Mouse (Mus musculus): Measurements from ENCODE around the gene Slc31a2. TPM values are rescaled to one million over a fixed set of nuclear protein-coding genes. Genes with fewer than 3 reads are reported as not detected.

The Slc31a2 gene
- not detected in 2 replicates for polyA plus RNA-seq (2012; ENCODE audit: insufficient read depth, insufficient read length, low replicate concordance, missing spikeins)

DNA sequence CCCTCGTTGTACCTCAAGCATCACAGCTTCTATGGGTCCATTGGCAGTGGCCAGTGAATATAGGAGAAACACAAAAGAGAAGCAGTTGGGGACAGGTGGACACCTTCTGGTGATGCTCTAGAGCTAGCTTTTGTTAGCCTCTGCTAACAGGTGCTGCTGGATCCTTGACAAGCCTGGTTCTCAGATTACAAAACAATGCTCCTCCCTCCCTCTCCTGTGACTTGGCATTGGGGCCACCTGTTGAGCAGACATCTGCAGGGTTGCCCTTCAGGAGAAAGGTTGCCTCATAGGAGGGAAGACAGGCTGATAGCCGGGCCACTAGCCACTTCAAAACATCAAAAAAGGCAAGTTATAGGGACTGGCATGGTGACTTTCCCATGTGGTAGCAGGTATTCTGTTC, at the start of gene Slc31a2:
Gene Slc31a2, plus strand, starts transcription at position 287 of the 400 bp plus-strand sequence.
- TF ChIP-seq POLR2A (IDR thresholded peaks at IDR 0.05; ENCODE audit: insufficient read depth, low read depth, low read length) (no peak), CTCF (IDR thresholded peaks at IDR 0.05; ENCODE audit: insufficient read depth, low read depth, low read length) (no peak)

DNA sequence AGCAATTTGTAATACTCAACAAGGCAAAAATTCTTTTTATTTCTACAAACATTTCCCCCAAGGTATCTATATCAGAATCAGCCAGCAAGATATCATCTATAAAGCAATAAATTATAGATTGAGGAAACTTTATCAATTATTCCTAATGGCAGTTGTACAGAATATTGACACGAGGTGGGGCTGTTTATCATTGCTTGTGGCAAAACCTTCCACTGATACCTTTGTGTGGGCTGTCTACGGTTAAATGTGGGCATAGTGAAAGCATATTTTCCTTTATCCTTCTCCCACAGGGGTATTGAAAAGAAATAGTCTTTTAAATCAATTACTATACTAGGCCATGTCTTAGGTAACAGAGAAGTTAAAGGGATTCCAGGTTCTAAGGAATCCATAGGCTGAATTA, 48.9 kb upstream of the Slc31a2 start:
- Histone ChIP-seq H3K4me1 (ENCODE audit: control insufficient read depth, insufficient read depth, low read length) (no peaks in the 10 kb centered on the region), H3K4me3 (ENCODE audit: insufficient read depth, low read depth, low read length) (no peak overlapping the region), H3K27ac (ENCODE audit: insufficient read depth, low read depth, low read length) (no peak overlapping the region)
- TF ChIP-seq POLR2A (IDR thresholded peaks at IDR 0.05; ENCODE audit: insufficient read depth, low read depth, low read length): no peak
- WGBS: 86% methylated on average over 2 of the region's 2 CpGs

More for the DNA sequence above, at the start of gene Slc31a2:
- Histone ChIP-seq H3K4me3 (ENCODE audit: insufficient read depth, low read depth, low read length) (no peak within 1 kb of the TSS), H3K27ac (ENCODE audit: insufficient read depth, low read depth, low read length) (no peak within 1 kb of the TSS), H3K4me1 (ENCODE audit: control insufficient read depth, insufficient read depth, low read length) (peaks cover 4% of the 10 kb centered on the region)
- 73% methylated on average over 2 of the region's 2 CpGs for WGBS

DNA sequence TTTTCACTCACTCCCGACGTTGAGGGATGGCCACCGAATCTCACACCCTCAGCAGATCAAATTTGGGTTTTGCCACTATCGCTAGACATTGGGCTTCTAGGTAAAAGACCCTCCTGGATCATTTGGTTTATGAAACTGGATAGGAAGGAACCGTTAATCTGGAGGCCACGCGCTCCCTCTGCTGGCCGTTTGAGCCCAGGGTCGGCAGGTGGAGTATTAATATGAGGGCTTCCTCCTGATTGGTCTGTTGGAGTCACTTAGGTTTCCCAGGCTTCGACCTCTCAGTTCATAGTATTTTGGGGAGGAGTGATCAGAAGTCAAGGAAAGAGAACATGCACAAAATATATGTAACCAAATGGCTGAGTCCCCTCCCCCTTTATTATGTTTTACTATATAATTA, 34.0 kb upstream of the Slc31a2 start:
- WGBS: 42% methylated on average over 10 of the region's 10 CpGs
- Histone ChIP-seq H3K27ac (ENCODE audit: insufficient read depth, low read depth, low read length) (no peak overlapping the region), H3K4me3 (ENCODE audit: insufficient read depth, low read depth, low read length) (no peak overlapping the region), H3K4me1 (ENCODE audit: control insufficient read depth, insufficient read depth, low read length) (no peaks in the 10 kb centered on the region)
- no peak for TF ChIP-seq POLR2A (IDR thresholded peaks at IDR 0.05; ENCODE audit: insufficient read depth, low read depth, low read length)
- no peak for TF ChIP-seq CTCF (IDR thresholded peaks at IDR 0.05; ENCODE audit: insufficient read depth, low read depth, low read length)

DNA sequence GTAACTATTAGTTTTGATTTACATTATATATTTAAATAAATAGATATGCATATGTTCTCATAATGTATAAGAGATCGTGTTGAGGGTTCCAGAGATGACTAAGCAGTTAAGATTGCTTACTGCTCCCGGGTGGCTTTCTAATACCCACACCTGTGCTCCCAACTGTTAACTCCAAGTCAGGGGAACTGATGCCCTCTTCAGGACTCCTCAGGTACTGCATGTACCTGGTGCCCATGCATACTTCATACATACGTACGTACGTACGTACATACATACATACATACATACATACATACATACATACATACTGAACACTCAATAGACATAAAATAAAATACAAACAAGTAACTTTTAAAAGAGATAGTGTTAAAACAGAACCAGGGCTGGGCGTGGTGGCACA, 32.9 kb upstream of the Slc31a2 start:
- no peaks in the 10 kb centered on the region for H3K4me1 ChIP-seq (ENCODE audit: control insufficient read depth, insufficient read depth, low read length)
- WGBS: 89% methylated on average over 7 of the region's 7 CpGs
- no peak overlapping the region for H3K4me3 ChIP-seq (ENCODE audit: insufficient read depth, low read depth, low read length)
- H3K27ac ChIP-seq (ENCODE audit: insufficient read depth, low read depth, low read length): no peak overlapping the region
- no peak for TF ChIP-seq POLR2A (IDR thresholded peaks at IDR 0.05; ENCODE audit: insufficient read depth, low read depth, low read length)
- TF ChIP-seq CTCF (IDR thresholded peaks at IDR 0.05; ENCODE audit: insufficient read depth, low read depth, low read length): no peak

DNA sequence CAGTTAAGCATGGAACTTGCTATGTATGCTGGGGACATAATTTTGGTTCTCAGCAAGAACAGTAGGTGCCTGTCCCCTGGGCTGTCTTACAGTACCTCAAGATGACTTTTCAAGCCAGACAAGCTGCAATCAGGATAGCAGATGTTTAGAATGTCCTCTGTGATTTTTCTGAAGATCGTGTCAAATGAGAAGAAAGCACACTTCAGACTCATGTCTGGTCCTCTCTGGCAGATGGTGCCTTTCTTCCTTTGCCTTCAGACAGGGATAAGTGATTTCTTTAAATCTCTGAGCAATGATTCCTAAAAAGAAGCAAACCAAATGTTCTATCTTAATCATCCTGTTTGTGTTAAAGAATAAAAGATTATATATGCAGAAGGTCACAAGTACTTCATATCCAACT, 32.2 kb upstream of the Slc31a2 start:
- 76% methylated on average over 1 of the region's 1 CpGs for WGBS
- no peak for TF ChIP-seq CTCF (IDR thresholded peaks at IDR 0.05; ENCODE audit: insufficient read depth, low read depth, low read length)
- no peak for TF ChIP-seq POLR2A (IDR thresholded peaks at IDR 0.05; ENCODE audit: insufficient read depth, low read depth, low read length)
- Histone ChIP-seq H3K4me1 (ENCODE audit: control insufficient read depth, insufficient read depth, low read length) (no peaks in the 10 kb centered on the region), H3K4me3 (ENCODE audit: insufficient read depth, low read depth, low read length) (no peak overlapping the region), H3K27ac (ENCODE audit: insufficient read depth, low read depth, low read length) (no peak overlapping the region)

DNA sequence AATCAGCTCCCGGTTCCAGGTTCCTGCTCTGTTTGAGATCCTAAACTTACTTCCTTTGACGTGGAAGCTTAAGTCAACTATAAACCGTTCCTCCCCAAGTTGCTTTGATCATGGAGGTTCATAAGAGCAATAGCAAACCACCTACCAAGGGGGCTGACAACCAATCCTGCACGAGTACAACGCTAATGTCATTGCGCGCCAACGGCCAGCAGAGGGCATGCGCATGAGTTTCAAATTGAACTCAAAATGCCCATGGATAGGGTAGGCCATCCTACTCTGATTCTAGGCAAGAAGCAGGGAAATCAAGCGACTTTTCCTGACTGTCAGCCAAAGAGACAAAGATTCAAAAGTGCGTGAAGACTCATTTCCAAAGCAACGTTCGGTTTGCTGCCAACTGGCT, 31.6 kb upstream of the Slc31a2 start, which contains the start of gene Zfp37:
Gene Zfp37, minus strand, starts transcription at position 279 of the 400 bp plus-strand sequence.
- no peak within 1 kb of the TSS for H3K27ac ChIP-seq (ENCODE audit: insufficient read depth, low read depth, low read length)
- WGBS: 79% methylated on average over 13 of the region's 13 CpGs
- TF ChIP-seq POLR2A (IDR thresholded peaks at IDR 0.05; ENCODE audit: insufficient read depth, low read depth, low read length): no peak
- no peak for TF ChIP-seq CTCF (IDR thresholded peaks at IDR 0.05; ENCODE audit: insufficient read depth, low read depth, low read length)
- H3K4me3 ChIP-seq (ENCODE audit: insufficient read depth, low read depth, low read length): no peak within 1 kb of the TSS
- no peaks in the 10 kb centered on the region for H3K4me1 ChIP-seq (ENCODE audit: control insufficient read depth, insufficient read depth, low read length)

DNA sequence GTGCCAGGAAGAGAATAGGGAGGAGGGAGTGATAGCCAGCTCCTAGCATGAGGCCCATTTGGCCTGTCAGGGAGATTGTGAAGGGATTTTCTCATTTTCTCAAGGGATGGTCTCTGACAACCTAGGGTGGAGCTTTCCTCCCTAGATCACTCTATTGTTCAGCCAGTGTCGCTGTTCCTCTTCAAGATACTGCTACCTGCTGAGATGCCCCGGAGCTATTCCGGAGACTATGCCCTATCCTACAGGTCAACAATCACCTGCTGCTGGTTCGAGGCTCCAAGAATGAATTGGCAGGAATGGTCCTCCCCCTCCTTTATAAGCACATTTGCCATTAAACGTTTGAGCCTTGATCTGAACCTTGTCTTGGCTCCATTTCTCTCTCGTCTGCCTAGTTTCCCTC, 21.8 kb upstream of the Slc31a2 start:
- WGBS: 64% methylated on average over 6 of the region's 6 CpGs
- no peak overlapping the region for H3K27ac ChIP-seq (ENCODE audit: insufficient read depth, low read depth, low read length)
- TF ChIP-seq CTCF (IDR thresholded peaks at IDR 0.05; ENCODE audit: insufficient read depth, low read depth, low read length) (no peak), POLR2A (IDR thresholded peaks at IDR 0.05; ENCODE audit: insufficient read depth, low read depth, low read length) (no peak)
- no peak overlapping the region for H3K4me3 ChIP-seq (ENCODE audit: insufficient read depth, low read depth, low read length)
- H3K4me1 ChIP-seq (ENCODE audit: control insufficient read depth, insufficient read depth, low read length): no peaks in the 10 kb centered on the region

DNA sequence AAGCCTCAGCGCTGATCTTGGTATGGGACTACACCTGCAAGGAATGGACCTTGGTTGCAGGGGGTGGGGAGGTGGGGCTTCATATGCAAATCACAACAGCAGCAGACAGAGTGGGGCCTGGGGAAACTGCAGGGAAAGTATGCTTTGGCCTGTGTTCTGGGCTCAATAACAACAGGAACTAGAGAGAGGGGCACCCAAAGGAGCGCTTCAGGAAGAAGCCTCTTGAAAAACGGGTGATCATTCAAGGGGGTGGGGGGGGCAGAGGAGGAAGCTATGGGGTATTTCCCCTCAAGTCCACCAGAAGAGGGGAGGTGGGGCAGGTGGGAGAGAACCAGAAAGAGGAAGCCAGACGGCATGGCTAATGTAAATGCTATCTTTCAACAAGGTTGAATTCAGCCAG, 14.0 kb upstream of the Slc31a2 start:
- 69% methylated on average over 4 of the region's 4 CpGs for WGBS
- Histone ChIP-seq H3K4me3 (ENCODE audit: insufficient read depth, low read depth, low read length) (no peak overlapping the region), H3K27ac (ENCODE audit: insufficient read depth, low read depth, low read length) (no peak overlapping the region), H3K4me1 (ENCODE audit: control insufficient read depth, insufficient read depth, low read length) (no peaks in the 10 kb centered on the region)
- TF ChIP-seq POLR2A (IDR thresholded peaks at IDR 0.05; ENCODE audit: insufficient read depth, low read depth, low read length) (no peak), CTCF (IDR thresholded peaks at IDR 0.05; ENCODE audit: insufficient read depth, low read depth, low read length) (no peak)

DNA sequence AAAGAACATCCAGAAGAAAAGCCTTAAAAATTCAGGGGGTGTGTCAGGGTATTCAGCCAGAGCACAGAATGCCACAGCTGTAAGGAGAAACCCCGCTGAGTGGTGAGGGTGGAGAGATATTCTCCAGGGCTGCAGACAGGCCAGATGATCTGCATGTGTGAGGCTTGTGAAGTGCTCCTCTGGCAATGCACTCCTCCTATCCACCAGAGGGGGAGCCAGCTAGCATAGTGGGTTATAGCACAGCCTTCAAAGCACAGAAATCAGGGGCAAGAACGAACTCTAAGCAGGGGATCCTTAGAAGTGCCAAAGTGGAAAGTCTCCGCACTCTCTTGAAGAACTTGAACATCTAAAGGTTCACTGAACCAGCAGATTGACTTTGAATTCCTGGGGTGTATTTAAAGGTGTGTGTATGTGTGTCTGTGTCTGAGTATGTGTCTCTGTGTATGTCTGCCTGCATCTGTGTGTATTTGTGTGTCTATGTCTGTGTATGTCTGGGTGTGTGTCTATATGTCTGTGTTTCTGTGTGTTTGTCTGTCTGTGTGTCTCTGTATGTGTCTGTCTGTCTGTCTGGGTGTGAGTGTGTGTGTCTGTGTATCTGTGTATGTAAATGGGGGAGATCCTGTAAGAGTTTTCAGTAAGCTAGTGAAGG, 11.3 kb upstream of the Slc31a2 start:
- Histone ChIP-seq H3K4me1 (ENCODE audit: control insufficient read depth, insufficient read depth, low read length) (no peaks in the 10 kb centered on the region), H3K4me3 (ENCODE audit: insufficient read depth, low read depth, low read length) (no peak overlapping the region), H3K27ac (ENCODE audit: insufficient read depth, low read depth, low read length) (no peak overlapping the region)
- 31% methylated on average over 3 of the region's 3 CpGs for WGBS
- TF ChIP-seq CTCF (IDR thresholded peaks at IDR 0.05; ENCODE audit: insufficient read depth, low read depth, low read length): no peak
- no peak for TF ChIP-seq POLR2A (IDR thresholded peaks at IDR 0.05; ENCODE audit: insufficient read depth, low read depth, low read length)
